Mouse (Mus musculus) C2C12 (cell line): ENCODE results near the gene Isyna1. TPM values are rescaled to one million over a fixed set of nuclear protein-coding genes. Genes with fewer than 3 reads are reported as not detected.
"Not testable (repeated sequence)": the region's sequence is repeated elsewhere in the genome, so short reads cannot be mapped to it uniquely, and the experiment has no call there.

Experiments used
- H3K27me3 ChIP-seq: one replicate; pipeline ENCODE4 v1.6.1; 2011; ENCODE audit not compliant: control insufficient read depth, insufficient read depth, insufficient read length
- H3K36me3 ChIP-seq: one replicate; pipeline ENCODE4 v1.6.1; 2011; ENCODE audit not compliant: control insufficient read depth, insufficient read depth
- H3K4me3 ChIP-seq: one replicate; pipeline ENCODE4 v1.5.1; 2011; ENCODE audit warnings: mild to moderate bottlenecking, control low read depth; ENCODE audit not compliant: poor library complexity, insufficient read depth, severe bottlenecking
- H3K79me2 ChIP-seq: one replicate; pipeline ENCODE4 v1.6.1; 2011; ENCODE audit not compliant: control insufficient read depth, insufficient read depth
- H3K79me3 ChIP-seq: one replicate; pipeline ENCODE4 v1.6.1; 2011; ENCODE audit warnings: low read depth, control low read depth
- H3ac ChIP-seq: one replicate; pipeline ENCODE3; 2011; ENCODE audit warnings: low read depth; ENCODE audit not compliant: control insufficient read depth, insufficient read length
- CEBPB ChIP-seq: IDR thresholded peaks from one replicate; pipeline ENCODE4 v1.6.1; 2011; ENCODE audit warnings: low read depth, mild to moderate bottlenecking, control low read depth, moderate library complexity
- CTCF ChIP-seq: IDR thresholded peaks from one replicate; pipeline ENCODE4 v1.5.1; 2011; ENCODE audit not compliant: control insufficient read depth, insufficient read depth, insufficient read length
- FOSL1 ChIP-seq: IDR thresholded peaks from one replicate; pipeline ENCODE4 v1.8.0; 2011; ENCODE audit warnings: mild to moderate bottlenecking, low read length; ENCODE audit not compliant: poor library complexity, insufficient read depth, severe bottlenecking
- MAX ChIP-seq: IDR thresholded peaks from one replicate; pipeline ENCODE4 v1.6.1; 2011; ENCODE audit warnings: mild to moderate bottlenecking, control low read depth
- MYOD1 ChIP-seq: IDR thresholded peaks from one replicate; pipeline ENCODE4 v1.6.1; 2011; ENCODE audit warnings: low read depth; ENCODE audit not compliant: control insufficient read depth, insufficient read length
- MYOG ChIP-seq: IDR thresholded peaks from one replicate; pipeline ENCODE4 v1.6.1; 2011; ENCODE audit not compliant: control insufficient read depth, insufficient read length; ENCODE audit errors: extremely low read depth
- USF1 ChIP-seq: IDR thresholded peaks from one replicate; pipeline ENCODE4 v1.6.1; 2011; ENCODE audit warnings: low read depth, mild to moderate bottlenecking, control low read depth, moderate library complexity
- polyA plus RNA-seq: library from polyadenylated mRNA; unstranded; fragments of >200 nt; fragmentation: generic; extraction: Trizol; gene quantifications from one replicate; pipeline ENCODE4 v1.2.1, GENCODE M21; 2012; ENCODE audit warnings: missing spikeins

The Isyna1 gene
- polyA plus RNA-seq, 1 experiment: 78.6 TPM

GRCm38 (mm10) chr8:70583476-70584387 lies 10.4 kb upstream of the Isyna1 start:
- no peaks in the 10 kb centered on the region for H3K79me2 ChIP-seq
- H3K27me3 ChIP-seq: no peaks in the 10 kb centered on the region
- H3ac ChIP-seq: no peak overlapping the region
- no peak overlapping the region for H3K4me3 ChIP-seq
- peaks cover 53% of the 10 kb centered on the region for H3K36me3 ChIP-seq
- no peak for TF ChIP-seq CEBPB
- no peak for TF ChIP-seq MYOG
- TF ChIP-seq USF1: no peak
- no peak for TF ChIP-seq MAX
- TF ChIP-seq MYOD1: no peak
- TF ChIP-seq FOSL1: no peak
- TF ChIP-seq CTCF: no peak
- H3K79me3 ChIP-seq: no peaks in the 10 kb centered on the region

GRCm38 (mm10) chr8:70584606-70585257 lies 9.4 kb upstream of the Isyna1 start:
- no peaks in the 10 kb centered on the region for H3K79me3 ChIP-seq
- H3K4me3 ChIP-seq: no peak overlapping the region
- no peaks in the 10 kb centered on the region for H3K79me2 ChIP-seq
- H3K36me3 ChIP-seq: peaks cover 47% of the 10 kb centered on the region
- H3K27me3 ChIP-seq: no peaks in the 10 kb centered on the region
- TF ChIP-seq CTCF (no peak), MYOG (no peak), MAX (no peak), FOSL1 (no peak), CEBPB (no peak)
- H3ac ChIP-seq: no peak overlapping the region

- Histone ChIP-seq H3K79me2 (no peaks in the 10 kb centered on the region), H3K79me3 (no peaks in the 10 kb centered on the region), H3ac (no peak overlapping the region), H3K36me3 (peaks cover 44% of the 10 kb centered on the region), H3K27me3 (no peaks in the 10 kb centered on the region), H3K4me3 (no peak overlapping the region)
- no peak for TF ChIP-seq MYOG
- peak; percentile 62 for TF ChIP-seq CTCF
Observed at GRCm38 (mm10) chr8:70585258-70585652, 8.9 kb upstream of the Isyna1 start.

GRCm38 (mm10) chr8:70587955-70588354 lies 6.2 kb upstream of the Isyna1 start:
- H3K4me3 ChIP-seq, H3K79me2 ChIP-seq: not testable (repeated sequence)

GRCm38 (mm10) chr8:70591569-70591968 lies 2.6 kb upstream of the Isyna1 start:
- Histone ChIP-seq H3ac (no peak overlapping the region), H3K27me3 (no peaks in the 10 kb centered on the region), H3K79me2 (no peaks in the 10 kb centered on the region), H3K79me3 (peaks cover 1% of the 10 kb centered on the region), H3K4me3 (no peak overlapping the region), H3K36me3 (peaks cover 39% of the 10 kb centered on the region)
- TF ChIP-seq CTCF (no peak), MAX (no peak), MYOG (no peak), FOSL1 (no peak), CEBPB (no peak), MYOD1 (no peak), USF1 (no peak)

More at GRCm38 (mm10) chr8:70587955-70588354, 6.2 kb upstream of the Isyna1 start:
- not testable (repeated sequence) for H3ac ChIP-seq, H3K27me3 ChIP-seq, H3K79me3 ChIP-seq
- H3K36me3 ChIP-seq: peaks cover 45% of the 10 kb centered on the region

GRCm38 (mm10) chr8:70593173-70593572 lies 1.0 kb upstream of the Isyna1 start:
- H3K79me3 ChIP-seq: peaks cover 1% of the 10 kb centered on the region
- peaks cover 42% of the 10 kb centered on the region for H3K36me3 ChIP-seq
- TF ChIP-seq USF1: no peak
- no peaks in the 10 kb centered on the region for H3K79me2 ChIP-seq
- no peaks in the 10 kb centered on the region for H3K27me3 ChIP-seq
- H3K4me3 ChIP-seq: no peak overlapping the region
- H3ac ChIP-seq: no peak overlapping the region
